Mouse (Mus musculus): ENCODE measurements around the gene Hsd3b7. TPM values are rescaled to one million over a fixed set of nuclear protein-coding genes. Genes with fewer than 3 reads are reported as not detected.

Gene Hsd3b7
- total RNA-seq (2021) = 1 to 10 TPM; 4.2 TPM
- long read RNA-seq, experiment 1, transcript Hsd3b7-201 (7 exons, 1,828 nt) = major isoform, 6 of 8 reads
- long read RNA-seq, experiment 1, partial matches to known transcripts = 2 of 8 reads
- long read RNA-seq, experiment 1, other reads (novel, unspliced or antisense) = 0 of 8 reads
- long read RNA-seq, experiment 2, partial matches to known transcripts = 0 of 2 reads
- long read RNA-seq, experiment 2, other reads (novel, unspliced or antisense) = 0 of 2 reads

DNA sequence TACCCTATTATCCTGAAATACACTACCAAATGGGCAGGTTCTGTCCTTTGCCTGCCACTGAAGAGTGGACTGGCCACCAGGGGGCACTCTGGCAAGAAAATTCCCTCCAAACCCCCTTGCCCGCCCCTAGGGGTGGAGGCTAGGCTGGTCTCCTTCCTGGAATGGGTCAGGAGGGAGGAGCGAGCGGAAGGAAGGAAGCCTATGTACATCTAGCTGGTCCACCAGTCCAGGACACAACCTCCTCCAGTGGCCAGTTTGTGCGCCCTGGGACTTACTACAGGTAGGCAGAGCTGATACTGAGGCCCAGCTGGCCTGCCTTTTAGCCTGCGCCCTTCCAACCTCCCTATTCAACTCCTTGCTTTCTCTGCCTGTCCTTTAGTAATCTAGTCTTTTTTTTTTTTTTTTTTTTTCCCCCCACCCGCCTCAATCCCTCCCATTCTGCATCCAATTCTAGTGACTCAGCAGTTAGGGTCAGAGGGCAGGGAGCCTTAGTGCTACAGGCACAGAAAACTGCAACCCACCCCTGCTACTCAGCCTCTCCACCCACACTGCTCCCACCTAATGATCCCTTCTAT is at the start of gene Hsd3b7:
Gene Hsd3b7 (plus strand): TSS at position 170 of the 575 bp plus-strand sequence.
- DNase-seq (ENCODE audit: low spot score) = peak; percentile 95

DNA sequence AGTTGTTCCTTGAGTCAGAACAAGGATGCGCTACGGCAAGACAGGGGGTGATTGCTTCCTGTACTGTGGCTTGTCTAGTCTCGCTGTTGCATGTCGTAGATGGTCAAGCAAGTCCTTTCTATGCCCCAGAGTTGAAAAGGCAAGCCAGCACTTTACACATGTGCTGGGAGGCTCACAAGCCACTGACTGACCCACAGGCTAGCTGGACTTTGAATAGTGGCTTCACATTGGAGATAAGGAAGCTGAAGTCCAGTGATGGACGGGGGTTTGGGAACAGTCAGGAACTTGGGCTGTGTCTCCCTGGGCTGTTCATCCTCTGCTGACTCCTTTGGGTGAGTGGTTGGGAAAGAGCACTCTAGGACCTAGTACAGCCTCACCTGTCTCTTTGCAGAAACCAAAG is 48.8 kb upstream of the Hsd3b7 start:
- no peak for DNase-seq (ENCODE audit: low spot score)

- DNase-seq (ENCODE audit: low spot score) = no peak
Observed at GRCm38 (mm10) chr7:127752069-127752468, 48.3 kb upstream of the Hsd3b7 start.

DNA sequence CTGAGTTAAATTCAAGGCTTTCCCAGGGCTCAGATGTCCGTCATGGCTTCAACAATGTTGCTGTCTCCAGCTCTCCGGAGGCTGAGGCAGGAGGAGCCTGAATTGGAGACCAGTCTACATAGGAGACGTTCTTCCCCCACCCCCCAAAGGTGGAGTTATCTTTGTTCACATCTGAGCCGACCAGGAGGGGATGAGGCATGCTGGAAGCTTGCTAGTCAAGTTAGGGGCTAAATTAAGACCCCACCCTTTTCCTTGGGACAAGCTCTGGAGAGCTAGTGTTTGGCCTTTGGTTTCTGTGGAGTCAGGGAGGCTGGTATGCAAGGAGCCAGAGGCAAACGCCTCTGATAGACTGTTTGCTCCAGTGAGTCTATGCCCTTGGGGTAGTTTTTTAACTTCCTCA is 47.2 kb upstream of the Hsd3b7 start:
- no peak for DNase-seq (ENCODE audit: low spot score)

DNA sequence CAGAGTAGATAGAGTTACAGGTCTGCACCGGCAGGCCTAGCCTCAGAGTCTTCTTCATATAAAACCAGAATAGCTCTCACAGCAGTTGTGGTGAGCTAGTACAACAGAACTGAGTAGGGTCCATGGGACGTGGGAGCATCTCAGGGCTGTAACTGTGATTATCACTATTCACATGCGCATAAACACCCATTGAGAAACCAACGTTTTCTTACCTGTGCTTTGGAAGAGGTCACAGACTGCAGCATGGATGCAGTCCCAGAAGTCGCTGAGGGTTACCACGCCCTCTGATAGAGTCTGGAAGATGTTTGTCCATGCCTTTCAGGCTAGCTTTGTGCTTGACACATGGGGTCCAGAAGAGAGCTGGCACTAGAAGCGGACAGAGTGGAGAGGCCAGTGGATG is 46.7 kb upstream of the Hsd3b7 start:
- DNase-seq (ENCODE audit: low spot score) = no peak

- DNase-seq (ENCODE audit: low spot score) = no peak
Observed at GRCm38 (mm10) chr7:127759716-127760115, 40.7 kb upstream of the Hsd3b7 start.

DNA sequence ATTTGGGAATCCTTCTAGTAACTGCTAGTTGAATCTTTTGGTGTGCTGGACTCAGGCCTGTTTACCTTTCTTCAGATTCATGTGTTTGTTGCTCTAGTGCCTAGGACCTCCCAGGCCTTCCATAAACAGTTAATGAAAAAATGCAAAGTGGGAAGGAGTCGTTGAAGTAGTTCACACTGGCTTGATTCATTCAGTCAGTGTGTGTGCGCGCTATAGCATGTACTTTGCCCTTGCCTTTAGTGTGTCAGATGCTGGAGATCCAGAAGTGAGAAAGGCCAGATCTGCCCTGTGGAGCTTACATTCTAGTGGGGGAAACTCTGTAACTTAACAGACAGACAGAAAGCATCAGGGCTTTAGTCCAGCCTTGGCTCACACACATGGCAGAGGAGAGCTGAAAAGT is 39.9 kb upstream of the Hsd3b7 start:
- DNase-seq (ENCODE audit: low spot score) = no peak

GRCm38 (mm10) chr7:127761026-127761425 is 39.4 kb upstream of the Hsd3b7 start:
- DNase-seq (ENCODE audit: low spot score) = peak; percentile 82

- no peak for DNase-seq (ENCODE audit: low spot score)
Observed at GRCm38 (mm10) chr7:127763642-127764041, 36.8 kb upstream of the Hsd3b7 start.

GRCm38 (mm10) chr7:127765756-127766155 is 34.6 kb upstream of the Hsd3b7 start:
- DNase-seq (ENCODE audit: low spot score) = no peak

DNA sequence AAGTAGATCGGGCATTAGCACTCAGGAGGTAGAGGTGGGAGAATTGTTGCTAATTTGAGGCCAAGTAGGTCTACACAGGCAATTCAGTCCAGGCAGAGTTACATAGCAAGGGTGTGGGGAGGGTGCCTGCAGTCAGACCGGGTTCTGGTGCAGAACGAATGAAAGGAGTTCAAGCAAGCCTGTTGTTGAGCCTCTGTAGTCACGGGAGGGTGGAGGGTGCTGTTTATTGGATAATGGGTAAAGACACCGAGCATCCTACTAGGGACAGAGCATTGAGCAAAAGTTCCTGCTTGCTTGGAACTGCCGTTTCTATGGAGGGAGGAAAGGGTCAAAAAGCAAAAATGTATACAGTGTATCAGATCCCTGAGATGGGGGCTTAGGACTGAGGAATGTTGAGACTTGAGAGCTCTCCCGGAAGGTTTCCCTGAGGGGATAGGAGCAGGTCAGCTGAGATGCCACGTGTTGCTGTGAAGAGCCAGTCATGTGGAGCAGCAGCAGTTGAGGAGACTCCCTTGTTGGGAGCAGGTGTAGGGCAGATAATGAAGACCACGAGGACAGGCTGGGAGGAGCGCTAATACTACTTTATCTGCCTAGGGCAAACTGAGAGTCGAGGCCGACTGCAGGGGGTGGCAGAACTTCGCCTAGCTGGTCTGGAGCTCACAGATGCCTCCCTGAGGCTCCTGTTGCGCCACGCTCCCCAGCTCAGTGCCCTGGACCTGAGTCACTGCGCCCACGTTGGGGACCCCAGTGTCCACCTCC is 33.4 kb upstream of the Hsd3b7 start:
- no peak for DNase-seq (ENCODE audit: low spot score)

- DNase-seq (ENCODE audit: low spot score) = no peak
Observed at GRCm38 (mm10) chr7:127767671-127768345, 32.6 kb upstream of the Hsd3b7 start.

DNA sequence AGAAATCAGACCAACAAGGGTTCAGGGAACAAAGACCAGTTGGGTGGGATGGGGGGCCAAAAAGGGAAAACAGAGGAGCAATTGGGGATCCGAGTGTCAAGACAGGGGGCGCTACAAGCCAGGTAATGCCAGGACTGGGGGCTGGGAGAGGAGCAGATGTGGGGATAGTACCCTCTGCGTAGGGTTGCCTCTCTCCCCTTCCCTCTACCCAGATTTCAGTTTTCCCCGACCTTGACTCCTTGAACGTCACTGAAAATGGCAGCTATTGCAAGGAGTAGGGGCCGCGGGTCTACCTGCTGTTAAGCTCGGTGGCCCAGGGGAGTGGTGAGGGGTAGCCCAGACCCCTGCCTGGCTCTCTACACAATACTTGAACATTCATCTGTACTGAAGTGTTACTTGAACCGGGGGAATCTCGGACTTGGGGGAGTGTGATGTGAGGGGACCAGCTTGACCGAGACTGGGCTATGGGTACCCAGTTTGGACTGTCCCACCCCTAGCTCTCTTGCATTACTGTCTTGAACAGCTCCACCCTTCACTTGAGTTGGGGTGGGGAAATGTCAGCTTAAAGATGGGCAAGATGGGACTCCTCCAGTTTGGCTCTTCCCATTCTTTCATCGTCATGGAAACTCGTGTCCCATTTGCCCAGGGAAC is 31.9 kb upstream of the Hsd3b7 start:
- no peak for DNase-seq (ENCODE audit: low spot score)

DNA sequence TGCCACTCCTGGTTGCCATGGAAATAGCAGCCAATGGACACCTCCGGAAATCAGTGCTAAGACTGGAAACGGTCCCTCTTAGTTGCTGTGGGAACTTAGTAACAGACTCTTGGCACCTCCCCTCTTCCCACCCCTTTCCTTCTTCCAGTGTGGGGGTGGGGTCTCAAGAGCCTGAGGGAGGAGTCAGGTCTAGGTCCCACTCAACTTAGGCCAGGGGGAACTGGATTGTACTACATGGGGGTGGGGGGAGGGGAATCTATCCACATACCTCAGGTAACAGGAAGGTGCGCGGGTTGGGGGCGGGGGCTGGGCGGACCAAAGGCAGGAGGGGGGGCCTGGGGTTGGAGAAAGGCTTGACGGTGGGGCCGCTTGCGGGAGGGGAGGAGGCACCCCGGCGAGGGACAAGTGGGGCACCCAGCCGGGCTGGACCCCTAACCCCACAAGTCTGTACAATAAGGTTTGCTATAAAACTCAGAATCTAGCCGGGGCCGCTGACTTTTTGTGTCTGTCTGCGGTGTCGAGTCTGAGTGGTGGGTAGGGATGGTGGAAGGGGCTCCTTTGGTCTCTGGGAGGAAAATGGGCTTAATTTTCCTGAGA is 31.3 kb upstream of the Hsd3b7 start:
- peak; percentile 96 for DNase-seq (ENCODE audit: low spot score)

DNA sequence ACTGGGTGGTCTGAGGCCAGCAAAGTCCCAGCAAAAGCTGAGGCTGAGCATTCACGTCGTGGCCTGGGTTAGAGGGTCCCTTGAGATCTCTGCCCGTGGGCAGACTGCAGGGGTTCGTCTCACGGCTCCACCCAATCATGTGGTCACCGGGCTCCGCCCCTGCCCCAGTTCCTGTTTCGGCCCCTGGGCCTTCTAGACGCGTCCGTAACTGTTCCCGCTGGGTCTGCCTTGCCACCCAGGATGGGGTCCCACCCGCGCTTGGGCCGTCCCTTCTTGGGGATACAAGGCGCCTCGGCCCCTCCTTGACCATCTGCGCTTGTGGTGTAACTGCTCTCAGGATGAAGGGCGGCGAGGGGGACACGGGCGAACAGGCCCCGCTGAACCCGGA is 30.8 kb upstream of the Hsd3b7 start, which contains the start of gene Orai3:
Gene Orai3 (plus strand): TSS at position 165 of the 388 bp plus-strand sequence.
- peak; percentile 90 for DNase-seq (ENCODE audit: low spot score)

GRCm38 (mm10) chr7:127770039-127770905 is 30.1 kb upstream of the Hsd3b7 start:
- no peak for DNase-seq (ENCODE audit: low spot score)

DNA sequence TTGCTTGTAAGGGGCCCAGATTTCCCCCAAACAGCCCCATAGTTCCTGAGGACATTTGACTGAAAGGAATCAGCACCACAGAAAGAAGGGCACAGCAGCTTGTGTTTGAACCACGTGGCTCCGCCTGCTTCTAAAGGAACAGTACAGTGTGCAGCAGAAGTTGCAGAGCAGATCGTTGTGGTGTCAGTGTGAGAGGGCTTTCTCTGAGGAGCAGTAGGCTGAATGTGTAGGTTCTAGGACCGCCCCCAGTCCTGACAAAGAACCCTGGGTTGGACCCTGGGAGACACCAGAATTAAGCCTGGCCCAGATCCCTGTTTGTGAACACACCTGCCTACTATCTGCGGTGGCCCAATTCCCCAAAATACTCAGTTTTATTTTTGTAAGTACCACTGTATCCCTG is 29.1 kb upstream of the Hsd3b7 start:
- DNase-seq (ENCODE audit: low spot score) = no peak

DNA sequence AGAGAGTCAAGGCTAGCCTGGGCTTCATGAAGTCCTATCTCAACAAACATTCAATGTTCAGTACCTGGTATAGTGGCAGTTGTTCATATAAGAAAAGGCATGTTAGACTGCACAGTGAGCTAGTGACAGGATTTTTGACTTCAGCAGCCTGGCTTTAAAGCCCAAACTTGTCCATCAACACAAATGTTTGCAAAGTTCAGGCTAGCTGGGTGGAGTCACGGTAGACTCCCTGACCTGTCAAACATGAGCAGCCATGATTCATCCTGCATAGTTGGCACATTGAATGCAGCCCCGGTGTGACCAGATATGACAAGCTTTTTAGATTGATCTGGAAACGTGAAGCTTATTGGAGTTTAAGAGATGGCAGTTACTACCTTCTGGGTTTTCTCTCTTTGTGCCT is 28.3 kb upstream of the Hsd3b7 start:
- DNase-seq (ENCODE audit: low spot score) = no peak

DNA sequence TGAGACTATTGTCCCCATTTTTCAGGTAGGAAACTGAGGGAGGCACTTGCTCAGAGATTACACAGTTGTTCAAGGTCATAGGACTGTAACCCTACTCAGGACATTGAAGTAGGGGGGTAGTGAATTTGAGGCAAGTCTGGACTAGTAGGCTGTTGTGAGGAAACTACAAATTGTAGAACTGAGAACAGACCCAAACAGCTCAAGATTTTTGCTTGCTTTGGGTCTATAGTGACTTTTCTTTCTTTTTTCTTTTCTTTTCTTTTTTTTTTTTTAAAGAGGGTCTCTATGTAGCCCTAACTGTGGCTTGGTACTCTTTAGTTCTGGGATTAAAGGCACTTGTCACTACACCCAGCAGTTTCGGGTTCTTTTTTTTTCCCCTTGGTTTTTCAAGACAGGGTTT is 27.8 kb upstream of the Hsd3b7 start:
- DNase-seq (ENCODE audit: low spot score) = no peak

GRCm38 (mm10) chr7:127773664-127774384 is 26.6 kb upstream of the Hsd3b7 start:
- peak; percentile 53 for DNase-seq (ENCODE audit: low spot score)
